Mouse (Mus musculus) kidney, adult 2 months (tissue): ENCODE measurements around the gene Wars. TPM values are rescaled to one million over a fixed set of nuclear protein-coding genes. Genes with fewer than 3 reads are reported as not detected.

ENCODE experiments used
- DNase-seq: peaks from one replicate; pipeline ENCODE4 v3.0.0; 2021
- H3K27ac ChIP-seq: fragments of 200-500 bp; 2 replicates; pipeline ENCODE4 v1.5.1; 2012; ENCODE audit warnings: low read depth, low read length, control low read depth, inconsistent platforms; ENCODE audit not compliant: insufficient read depth
- H3K27me3 ChIP-seq: fragments of 200-500 bp; replicated peaks from 2 replicates; pipeline ENCODE4 v1.6.1; 2012; ENCODE audit warnings: mild to moderate bottlenecking, moderate library complexity, low read length, inconsistent platforms; ENCODE audit not compliant: control insufficient read depth, insufficient read depth
- H3K36me3 ChIP-seq: fragments of 200-500 bp; 2 replicates; pipeline ENCODE4 v1.6.1; 2012; ENCODE audit warnings: mild to moderate bottlenecking, moderate library complexity, low read length, inconsistent platforms; ENCODE audit not compliant: control insufficient read depth, insufficient read depth
- H3K4me1 ChIP-seq: fragments of 200-500 bp; 2 replicates; pipeline ENCODE4 v1.6.1; 2011; ENCODE audit warnings: low read length; ENCODE audit not compliant: control insufficient read depth, insufficient read depth
- H3K4me3 ChIP-seq: fragments of 200-500 bp; 2 replicates; pipeline ENCODE4 v1.5.1; 2011; ENCODE audit warnings: mild to moderate bottlenecking, low read depth, low read length, control low read depth; ENCODE audit not compliant: insufficient read depth
- CTCF ChIP-seq: fragments of 200-500 bp; conservative IDR thresholded peaks from 2 replicates; pipeline ENCODE4 v1.5.1; 2011; ENCODE audit warnings: low read depth, mild to moderate bottlenecking, control low read depth, low read length, moderate library complexity, mixed read lengths; ENCODE audit not compliant: insufficient read depth, insufficient read length
- POLR2A ChIP-seq: fragments of 200-500 bp; IDR thresholded peaks from one replicate; pipeline ENCODE4 v1.6.1; 2011; ENCODE audit warnings: low read depth, low read length, control low read depth
- WGBS: fragments of 180-500 bp; shearing (Covaris S2); methylation state at CpG from one replicate; pipeline ENCODE4 v1.1.7; 2018; 5-methylcytosine and 5-hydroxymethylcytosine counted together
- polyA plus RNA-seq: library from polyadenylated mRNA; depleted of rRNA; stranded (reverse); fragments of >200 nt; gene quantifications from 2 replicates; pipeline ENCODE4 v1.2.3, GENCODE M21; 2012; rRNA removed

The Wars gene
- polyA plus RNA-seq = 54.4 and 57.2 TPM in 2 replicates

- Histone ChIP-seq H3K4me1 (peaks cover 3% of the 10 kb centered on the region; the same call in 1 of the 2 replicates), H3K27ac (no peak within 1 kb of the TSS), H3K27me3 (no peaks in the 10 kb centered on the region), H3K4me3 (peak within 1 kb of the TSS; percentile 81), H3K36me3 (no peaks in the 10 kb centered on the region)
- TF ChIP-seq POLR2A (peak; percentile 37), CTCF (no peak)
- peak; percentile 98 for DNase-seq
- WGBS = under 1% methylated on average over 56 of the region's 58 CpGs
Observed at GRCm38 (mm10) chr12:108893715-108894431, at the start of gene Wars. Gene Wars (minus strand): TSS chr12:108894174.

- 92% methylated on average over 14 of the region's 14 CpGs for WGBS
- Histone ChIP-seq H3K4me3 (no peak overlapping the region), H3K27ac (no peak overlapping the region), H3K36me3 (no peaks in the 10 kb centered on the region), H3K27me3 (no peaks in the 10 kb centered on the region), H3K4me1 (no peaks in the 10 kb centered on the region)
- DNase-seq = no peak
- no peak for TF ChIP-seq CTCF
- TF ChIP-seq POLR2A = no peak
Observed at GRCm38 (mm10) chr12:108942203-108942923, 48.4 kb upstream of the Wars start.

GRCm38 (mm10) chr12:108941282-108941681 lies 47.3 kb upstream of the Wars start:
- no peaks in the 10 kb centered on the region for H3K27me3 ChIP-seq

GRCm38 (mm10) chr12:108940255-108940654 lies 46.3 kb upstream of the Wars start:
- H3K36me3 ChIP-seq = no peaks in the 10 kb centered on the region
- no peaks in the 10 kb centered on the region for H3K4me1 ChIP-seq
- no peaks in the 10 kb centered on the region for H3K27me3 ChIP-seq
- TF ChIP-seq CTCF (no peak), POLR2A (no peak)
- no peak overlapping the region for H3K4me3 ChIP-seq
- H3K27ac ChIP-seq = no peak overlapping the region
- 35% methylated on average over 1 of the region's 1 CpGs for WGBS
- DNase-seq = no peak

More at GRCm38 (mm10) chr12:108941282-108941681, 47.3 kb upstream of the Wars start:
- DNase-seq = no peak
- Histone ChIP-seq H3K4me3 (no peak overlapping the region), H3K36me3 (no peaks in the 10 kb centered on the region), H3K27ac (no peak overlapping the region), H3K4me1 (no peaks in the 10 kb centered on the region)
- TF ChIP-seq POLR2A (no peak), CTCF (no peak)
- 50% methylated on average over 2 of the region's 2 CpGs for WGBS

DNA sequence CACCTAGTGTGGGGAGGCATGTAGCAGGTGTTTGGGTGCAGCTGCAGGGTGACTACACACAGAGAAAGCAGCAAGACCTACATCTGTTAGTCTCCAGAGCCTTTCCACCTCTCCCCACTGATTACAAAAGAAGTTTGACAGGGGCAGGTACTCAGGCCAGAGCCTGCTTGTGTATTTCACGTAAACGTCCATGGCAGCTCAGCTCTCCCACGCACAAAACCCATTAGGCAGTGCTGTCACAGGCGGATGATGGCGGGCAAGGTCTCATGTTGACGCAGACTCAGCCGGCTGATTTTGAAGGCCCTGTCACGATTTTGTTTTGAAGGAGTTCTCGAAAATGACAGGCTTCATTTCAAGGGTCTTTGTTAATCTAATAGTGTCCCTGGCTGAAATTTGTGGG lies 45.3 kb upstream of the Wars start:
- Histone ChIP-seq H3K4me3 (no peak overlapping the region), H3K36me3 (no peaks in the 10 kb centered on the region), H3K4me1 (no peaks in the 10 kb centered on the region), H3K27me3 (no peaks in the 10 kb centered on the region), H3K27ac (no peak overlapping the region)
- 73% methylated on average over 9 of the region's 9 CpGs for WGBS
- TF ChIP-seq CTCF (no peak), POLR2A (no peak)
- DNase-seq = no peak

- TF ChIP-seq CTCF = no peak
- no peak for TF ChIP-seq POLR2A
Observed at GRCm38 (mm10) chr12:108938844-108939243, 44.9 kb upstream of the Wars start.

GRCm38 (mm10) chr12:108937506-108937905 lies 43.5 kb upstream of the Wars start:
- 72% methylated on average over 4 of the region's 4 CpGs for WGBS
- no peaks in the 10 kb centered on the region for H3K36me3 ChIP-seq
- H3K27ac ChIP-seq = peak overlapping the region; percentile 6; the same call in 1 of the 2 replicates

More at GRCm38 (mm10) chr12:108938844-108939243, 44.9 kb upstream of the Wars start:
- no peaks in the 10 kb centered on the region for H3K36me3 ChIP-seq
- no peak for DNase-seq
- no peak overlapping the region for H3K4me3 ChIP-seq
- no peak overlapping the region for H3K27ac ChIP-seq
- H3K4me1 ChIP-seq = no peaks in the 10 kb centered on the region
- no peaks in the 10 kb centered on the region for H3K27me3 ChIP-seq
- WGBS = 94% methylated on average over 5 of the region's 5 CpGs

More at GRCm38 (mm10) chr12:108937506-108937905, 43.5 kb upstream of the Wars start:
- Histone ChIP-seq H3K4me1 (no peaks in the 10 kb centered on the region), H3K4me3 (no peak overlapping the region), H3K27me3 (no peaks in the 10 kb centered on the region)
- TF ChIP-seq CTCF = no peak
- TF ChIP-seq POLR2A = no peak
- DNase-seq = no peak
